Mouse (Mus musculus) lung, postnatal 36 days (tissue): ENCODE data around the gene Slc4a3.

Experiments
- DNase-seq: peaks from one replicate; pipeline ENCODE4 v3.0.0; 2022; ENCODE audit warnings: mixed read lengths

Slc4a3 gene

DNA sequence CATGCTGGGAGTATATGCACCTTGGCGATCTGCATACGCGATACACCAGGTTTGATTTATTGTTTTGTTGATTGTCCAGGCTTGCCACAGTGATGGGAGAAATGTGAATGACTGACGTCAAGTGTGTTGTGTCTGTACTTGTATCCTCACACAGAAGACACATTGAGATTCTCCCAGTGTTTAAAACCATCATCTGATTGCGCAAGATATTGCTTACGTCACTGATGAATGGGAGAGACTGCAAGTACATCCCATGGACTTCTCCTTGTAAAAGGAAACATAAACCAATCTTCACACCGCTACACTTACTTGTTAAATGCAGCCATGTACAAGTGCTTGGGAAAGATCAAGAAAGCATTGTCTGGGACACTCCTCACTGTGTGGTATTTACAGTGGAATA, 62.2 kb downstream of the Slc4a3 start:
- no peak for DNase-seq

GRCm38 (mm10) chr1:75608625-75609263, 62.7 kb downstream of the Slc4a3 start:
- no peak for DNase-seq

DNA sequence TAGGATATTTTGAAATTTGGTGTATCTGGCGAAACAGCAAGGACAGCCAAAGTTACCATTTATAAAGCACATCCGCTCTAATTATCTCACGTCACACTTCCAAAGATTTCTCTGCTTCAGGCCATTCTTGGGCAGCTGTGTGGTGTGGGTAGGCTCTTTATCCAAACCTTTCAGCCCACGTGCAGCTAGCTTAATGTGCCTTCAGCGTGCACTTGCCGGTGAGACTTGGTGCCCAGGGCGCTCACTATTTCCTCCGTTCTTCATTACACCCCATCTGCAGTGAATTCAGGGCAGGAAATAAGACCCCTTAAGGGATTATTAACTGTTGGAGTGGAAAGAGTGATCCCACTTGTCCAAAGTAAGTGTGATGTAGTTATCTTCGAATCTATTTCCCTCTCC, 63.2 kb downstream of the Slc4a3 start:
- no peak for DNase-seq

- no peak for DNase-seq
Measured at GRCm38 (mm10) chr1:75610553-75610952, 64.5 kb downstream of the Slc4a3 start.
